Mouse (Mus musculus): ENCODE results near the gene Retsat. TPM values are rescaled to one million over a fixed set of nuclear protein-coding genes. Genes with fewer than 3 reads are reported as not detected.

Retsat gene
- 13.7 and 15.6 TPM in 2 replicates for polyA plus RNA-seq (2012; rRNA removed)

DNA sequence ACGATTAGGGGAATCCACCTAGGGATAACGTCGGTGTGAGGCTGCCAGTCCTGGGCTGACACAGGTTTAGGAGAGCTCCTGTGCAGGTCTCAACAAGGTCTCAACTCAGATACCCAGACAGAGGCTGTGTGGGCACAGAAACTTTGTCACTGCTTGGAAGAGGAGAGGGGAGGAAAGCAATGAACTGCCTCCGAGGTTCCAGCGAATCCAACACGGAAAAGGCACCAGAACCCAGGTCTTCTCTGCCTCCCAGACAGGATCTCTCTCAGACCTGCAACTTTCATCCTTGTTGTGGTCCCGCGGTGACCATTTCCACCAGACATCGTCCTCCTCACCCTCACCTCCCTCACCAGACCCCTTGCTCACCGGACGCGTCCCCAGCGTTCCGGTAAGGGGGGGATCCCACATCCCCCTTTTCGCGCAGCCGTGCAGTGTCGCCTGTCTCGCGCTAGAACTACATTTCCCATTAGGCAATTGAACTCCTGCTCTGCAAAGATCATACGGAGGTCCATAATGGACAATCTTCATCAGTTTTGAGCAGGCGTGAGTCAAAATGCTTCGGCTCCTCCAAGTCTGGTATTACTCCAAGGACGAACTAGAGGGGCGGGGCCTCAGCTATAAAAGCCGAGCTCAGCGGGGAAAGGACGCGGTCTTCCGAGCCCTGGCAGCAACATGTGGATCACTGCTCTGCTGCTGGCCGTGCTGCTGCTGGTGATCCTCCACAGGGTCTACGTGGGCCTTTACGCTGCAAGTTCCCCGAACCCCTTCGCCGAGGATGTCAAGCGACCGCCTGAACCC lies at the start of gene Retsat, which contains the start of gene Elmod3:
Gene Retsat (plus strand): TSS at position 520 of the 798 bp plus-strand sequence.
Gene Elmod3 (minus strand): TSS at position 458 of the 798 bp plus-strand sequence.
- peak within 1 kb of the TSS; percentile 95 for H3K4me3 ChIP-seq (replicated peaks; ENCODE audit: insufficient read depth, low read depth, low read length)
- H3K4me1 ChIP-seq (ENCODE audit: control insufficient read depth, insufficient read depth, low read length) = peaks cover 4% of the 10 kb centered on the region; the same call in 1 of the 2 replicates
- no peaks in the 10 kb centered on the region for H3K27me3 ChIP-seq (ENCODE audit: control insufficient read depth, insufficient read depth, low read length)
- peak; percentile 85 to 95 for DNase-seq
- peak within 1 kb of the TSS; percentile 60 for H3K27ac ChIP-seq (ENCODE audit: insufficient read depth, low read length)
- TF ChIP-seq POLR2A (IDR thresholded peaks at IDR 0.05; ENCODE audit: borderline replicate concordance, insufficient read depth, low read length) = peak; percentile 84; the same call in 1 of the 2 replicates
- TF ChIP-seq CTCF (IDR thresholded peaks at IDR 0.05; ENCODE audit: borderline replicate concordance, insufficient read depth, low read depth, low read length) = no peak
- WGBS = under 1% methylated on average over 38 of the region's 38 CpGs

DNA sequence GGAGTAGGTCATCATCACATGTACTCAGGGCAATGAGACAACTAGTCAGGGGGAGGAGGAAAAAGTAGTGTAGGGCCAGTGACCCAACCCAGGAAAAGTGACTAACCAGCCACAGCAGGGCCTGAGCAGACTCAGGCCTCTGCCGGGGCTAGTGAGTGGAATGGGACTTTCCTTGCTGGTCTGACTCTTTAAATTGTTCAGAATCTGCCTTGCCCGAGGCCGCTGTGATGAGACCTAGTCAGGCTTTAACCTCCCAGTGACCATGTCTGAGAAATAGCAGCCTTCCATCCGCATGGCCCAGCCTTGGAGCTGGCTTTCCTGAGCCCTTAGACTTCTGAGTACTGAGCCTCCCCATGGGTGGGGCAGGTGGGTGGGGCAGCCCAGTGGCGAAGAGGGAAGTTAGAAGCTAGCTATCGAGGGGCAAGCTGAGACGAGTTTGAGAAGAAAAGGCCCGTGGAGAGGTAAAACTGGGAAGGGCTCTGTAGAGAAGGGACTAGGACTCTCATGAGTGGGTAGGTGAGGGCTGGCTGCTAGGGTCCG lies 49.2 kb upstream of the Retsat start:
- Histone ChIP-seq H3K4me1 (ENCODE audit: control insufficient read depth, insufficient read depth, low read length) (peaks cover 3% of the 10 kb centered on the region; the same call in 1 of the 2 replicates), H3K27me3 (ENCODE audit: control insufficient read depth, insufficient read depth, low read length) (no peaks in the 10 kb centered on the region), H3K4me3 (replicated peaks; ENCODE audit: insufficient read depth, low read depth, low read length) (no peak overlapping the region), H3K27ac (ENCODE audit: insufficient read depth, low read length) (no peak overlapping the region)
- no peak for TF ChIP-seq POLR2A (IDR thresholded peaks at IDR 0.05; ENCODE audit: borderline replicate concordance, insufficient read depth, low read length)
- TF ChIP-seq CTCF (IDR thresholded peaks at IDR 0.05; ENCODE audit: borderline replicate concordance, insufficient read depth, low read depth, low read length) = no peak
- DNase-seq = no peak
- WGBS = 68% methylated on average over 9 of the region's 9 CpGs

DNA sequence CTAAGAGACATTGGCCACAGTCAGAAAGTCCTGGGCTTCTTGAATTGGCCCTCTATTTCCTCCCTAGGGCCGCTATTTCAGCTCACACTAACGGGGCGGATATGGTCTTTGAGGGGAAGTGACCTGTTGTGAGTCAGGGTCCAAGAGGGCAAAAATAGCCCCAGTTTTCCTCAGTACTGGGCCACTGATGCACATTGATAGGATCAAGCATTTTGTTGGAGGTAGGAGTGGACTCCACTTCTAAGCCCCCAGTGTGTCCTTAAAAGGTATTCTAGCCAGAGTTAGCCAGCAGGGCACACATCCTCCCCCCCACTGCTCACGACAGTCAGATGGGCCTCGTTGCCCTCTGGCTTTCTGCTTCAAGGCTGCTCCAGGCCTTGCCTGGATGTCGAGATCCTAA lies 48.2 kb upstream of the Retsat start:
- H3K27me3 ChIP-seq (ENCODE audit: control insufficient read depth, insufficient read depth, low read length) = no peaks in the 10 kb centered on the region
- WGBS = 62% methylated on average over 6 of the region's 6 CpGs
- H3K4me1 ChIP-seq (ENCODE audit: control insufficient read depth, insufficient read depth, low read length) = peaks cover 3% of the 10 kb centered on the region; the same call in 1 of the 2 replicates
- H3K27ac ChIP-seq (ENCODE audit: insufficient read depth, low read length) = no peak overlapping the region
- no peak for TF ChIP-seq CTCF (IDR thresholded peaks at IDR 0.05; ENCODE audit: borderline replicate concordance, insufficient read depth, low read depth, low read length)
- TF ChIP-seq POLR2A (IDR thresholded peaks at IDR 0.05; ENCODE audit: borderline replicate concordance, insufficient read depth, low read length) = no peak
- H3K4me3 ChIP-seq (replicated peaks; ENCODE audit: insufficient read depth, low read depth, low read length) = no peak overlapping the region
- DNase-seq = no peak

DNA sequence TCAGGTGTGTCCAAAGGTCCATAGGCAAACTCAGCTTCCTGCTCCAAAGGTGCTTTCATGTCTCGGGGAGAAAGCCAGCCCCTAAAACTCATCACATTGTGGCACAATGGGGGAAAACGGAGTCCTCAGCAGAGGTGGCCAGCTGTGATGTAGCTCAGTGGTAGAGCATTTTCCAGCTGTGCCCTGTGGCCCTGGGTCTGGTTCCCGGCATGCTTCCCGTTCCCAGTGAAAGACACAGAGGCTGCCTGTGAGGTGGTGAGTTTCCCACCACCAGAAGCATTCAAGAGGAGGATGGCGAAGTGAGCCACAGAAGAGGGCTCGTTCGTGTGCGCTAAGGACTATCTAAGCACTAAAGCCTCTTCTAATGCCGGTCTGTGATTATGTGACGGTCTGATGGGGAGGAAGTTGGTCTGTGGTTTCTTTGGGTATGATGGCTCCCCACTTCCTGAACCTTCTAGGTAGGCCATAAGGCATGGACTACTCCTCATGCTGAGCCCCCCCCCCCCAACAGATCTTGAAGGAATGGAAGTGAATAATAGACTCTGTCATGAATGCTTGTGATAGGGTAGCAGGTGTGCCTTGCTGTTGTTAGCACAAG lies 47.7 kb upstream of the Retsat start:
- H3K4me1 ChIP-seq (ENCODE audit: control insufficient read depth, insufficient read depth, low read length) = peaks cover 3% of the 10 kb centered on the region; the same call in 1 of the 2 replicates
- WGBS = 92% methylated on average over 10 of the region's 10 CpGs
- H3K27ac ChIP-seq (ENCODE audit: insufficient read depth, low read length) = no peak overlapping the region
- no peaks in the 10 kb centered on the region for H3K27me3 ChIP-seq (ENCODE audit: control insufficient read depth, insufficient read depth, low read length)
- DNase-seq = no peak
- no peak overlapping the region for H3K4me3 ChIP-seq (replicated peaks; ENCODE audit: insufficient read depth, low read depth, low read length)
- TF ChIP-seq CTCF (IDR thresholded peaks at IDR 0.05; ENCODE audit: borderline replicate concordance, insufficient read depth, low read depth, low read length) (no peak), POLR2A (IDR thresholded peaks at IDR 0.05; ENCODE audit: borderline replicate concordance, insufficient read depth, low read length) (no peak)

DNA sequence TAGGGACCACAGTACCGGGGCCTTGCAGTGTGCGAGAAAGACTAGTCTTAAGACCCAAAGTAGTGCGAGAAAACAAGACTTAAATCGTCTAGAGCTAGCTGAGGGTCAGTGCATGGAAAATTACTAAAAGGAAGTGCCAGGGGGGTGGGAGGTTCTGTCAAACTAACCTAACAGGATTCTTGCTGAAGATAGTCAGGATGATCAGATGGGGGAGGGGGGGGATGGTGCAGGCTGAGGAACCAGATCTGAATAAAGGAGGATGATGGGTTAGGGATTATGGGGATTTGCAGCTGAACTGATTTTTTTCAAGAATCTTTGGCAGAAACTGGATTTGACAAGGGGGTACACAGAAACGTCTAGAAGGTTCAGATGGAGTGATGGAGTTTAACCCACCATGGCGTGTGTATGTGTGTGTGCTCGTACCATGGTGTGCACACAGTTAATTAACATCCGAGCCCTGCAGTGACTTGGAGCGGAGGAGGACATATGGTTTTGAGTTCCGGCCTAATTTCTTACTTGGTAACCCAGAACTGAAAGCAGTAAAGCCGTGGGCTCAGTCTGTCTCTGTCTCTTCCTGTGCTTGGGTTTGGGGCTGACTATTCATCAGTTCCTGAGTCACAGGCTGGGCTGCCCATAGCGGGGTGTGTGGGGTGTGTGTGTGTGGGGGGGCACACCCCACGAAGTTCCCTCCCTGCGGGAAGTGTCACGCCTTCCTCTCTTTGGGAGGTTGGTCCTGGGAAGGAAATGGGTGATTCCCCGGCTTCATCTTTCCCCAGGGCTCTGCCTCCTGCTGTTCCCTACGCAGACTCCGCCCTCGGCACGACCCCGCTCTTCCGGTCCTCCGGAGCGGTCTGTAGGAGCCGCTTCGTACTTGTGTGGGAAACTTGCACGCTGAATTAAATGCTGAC lies 45.9 kb upstream of the Retsat start:
- TF ChIP-seq CTCF (IDR thresholded peaks at IDR 0.05; ENCODE audit: borderline replicate concordance, insufficient read depth, low read depth, low read length) (no peak), POLR2A (IDR thresholded peaks at IDR 0.05; ENCODE audit: borderline replicate concordance, insufficient read depth, low read length) (no peak)
- WGBS = 13% methylated on average over 27 of the region's 27 CpGs
- peak overlapping the region; percentile 62 for H3K4me3 ChIP-seq (replicated peaks; ENCODE audit: insufficient read depth, low read depth, low read length)

DNA sequence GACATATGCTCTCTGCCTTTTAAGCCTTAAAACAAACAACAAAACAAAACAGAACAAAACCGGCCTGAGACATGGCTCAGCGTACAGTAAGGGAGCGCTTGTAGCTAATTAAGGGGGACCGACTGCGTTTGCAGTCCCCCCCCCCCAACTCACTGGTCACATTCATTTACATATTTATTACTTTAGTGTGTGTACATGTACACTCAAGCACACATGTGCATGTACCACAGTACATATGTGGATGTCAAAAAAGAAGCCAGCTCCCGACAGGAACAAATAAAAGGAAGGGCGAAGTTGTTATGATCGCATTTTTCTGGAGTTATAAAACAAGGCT lies 45.2 kb upstream of the Retsat start:
- Histone ChIP-seq H3K27ac (ENCODE audit: insufficient read depth, low read length) (peak overlapping the region; percentile 2; the same call in 1 of the 2 replicates), H3K27me3 (ENCODE audit: control insufficient read depth, insufficient read depth, low read length) (no peaks in the 10 kb centered on the region), H3K4me3 (replicated peaks; ENCODE audit: insufficient read depth, low read depth, low read length) (peak overlapping the region; percentile 62), H3K4me1 (ENCODE audit: control insufficient read depth, insufficient read depth, low read length) (peaks cover 3% of the 10 kb centered on the region; the same call in 1 of the 2 replicates)
- no peak for DNase-seq
- WGBS = 19% methylated on average over 8 of the region's 8 CpGs
- TF ChIP-seq POLR2A (IDR thresholded peaks at IDR 0.05; ENCODE audit: borderline replicate concordance, insufficient read depth, low read length) (no peak), CTCF (IDR thresholded peaks at IDR 0.05; ENCODE audit: borderline replicate concordance, insufficient read depth, low read depth, low read length) (no peak)

More for the DNA sequence above, 45.9 kb upstream of the Retsat start:
- peaks cover 3% of the 10 kb centered on the region; the same call in 1 of the 2 replicates for H3K4me1 ChIP-seq (ENCODE audit: control insufficient read depth, insufficient read depth, low read length)
- DNase-seq = peak; percentile 40 to 56
- peak overlapping the region; percentile 2; the same call in 1 of the 2 replicates for H3K27ac ChIP-seq (ENCODE audit: insufficient read depth, low read length)
- no peaks in the 10 kb centered on the region for H3K27me3 ChIP-seq (ENCODE audit: control insufficient read depth, insufficient read depth, low read length)

DNA sequence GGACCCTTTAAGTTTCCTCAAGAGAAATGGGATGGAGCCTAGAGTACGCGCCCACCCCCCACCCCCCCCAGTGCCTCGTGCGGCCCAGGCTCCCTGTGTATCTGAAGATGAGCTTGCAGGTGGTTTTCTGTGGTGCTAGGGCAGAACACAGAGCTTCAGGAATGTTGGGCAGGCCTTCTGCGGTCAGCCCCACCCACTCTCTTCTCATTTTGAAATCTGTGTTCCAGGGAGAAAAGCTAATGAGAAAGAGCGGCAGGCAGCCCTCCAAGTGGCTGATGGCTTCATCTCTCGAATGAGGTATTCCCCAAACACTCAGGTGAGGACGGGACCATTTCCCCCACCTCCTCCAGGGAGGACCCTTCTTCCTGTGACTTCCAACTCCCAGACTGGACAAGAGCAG lies 37.5 kb upstream of the Retsat start:
- no peak for TF ChIP-seq CTCF (IDR thresholded peaks at IDR 0.05; ENCODE audit: borderline replicate concordance, insufficient read depth, low read depth, low read length)
- TF ChIP-seq POLR2A (IDR thresholded peaks at IDR 0.05; ENCODE audit: borderline replicate concordance, insufficient read depth, low read length) = no peak
- 74% methylated on average over 8 of the region's 8 CpGs for WGBS
- Histone ChIP-seq H3K4me1 (ENCODE audit: control insufficient read depth, insufficient read depth, low read length) (peaks cover 7% of the 10 kb centered on the region), H3K27me3 (ENCODE audit: control insufficient read depth, insufficient read depth, low read length) (no peaks in the 10 kb centered on the region), H3K27ac (ENCODE audit: insufficient read depth, low read length) (no peak overlapping the region), H3K4me3 (replicated peaks; ENCODE audit: insufficient read depth, low read depth, low read length) (no peak overlapping the region)
- no peak for DNase-seq

All from cerebellum, adult 2 months (tissue).